Mouse (Mus musculus) thymus, adult 2 months (tissue): ENCODE measurements around the gene Gan.

ENCODE experiments used
- CTCF ChIP-seq: fragments of 200-500 bp; IDR thresholded peaks from 2 replicates; pipeline ENCODE4 v1.5.1; 2012; ENCODE audit warnings: mild to moderate bottlenecking, control low read depth, low read length, moderate library complexity, borderline replicate concordance; ENCODE audit not compliant: control insufficient read depth, poor library complexity, insufficient read depth; ENCODE audit errors: extremely low read depth
- POLR2A ChIP-seq: fragments of 200-500 bp; IDR thresholded peaks from 2 replicates; pipeline ENCODE4 v1.6.1; 2012; ENCODE audit warnings: mild to moderate bottlenecking, low read length, control low read depth, moderate library complexity; ENCODE audit not compliant: control insufficient read depth, poor library complexity, insufficient read depth; ENCODE audit errors: extremely low read depth

GRCm38 (mm10) chr8:117252650-117253049 lies 94.7 kb downstream of the Gan start:
- TF ChIP-seq POLR2A, result no peak
- TF ChIP-seq CTCF, result no peak
